8 mouse cellular contexts compared by ENCODE assay signal in the genomic region with DNA sequence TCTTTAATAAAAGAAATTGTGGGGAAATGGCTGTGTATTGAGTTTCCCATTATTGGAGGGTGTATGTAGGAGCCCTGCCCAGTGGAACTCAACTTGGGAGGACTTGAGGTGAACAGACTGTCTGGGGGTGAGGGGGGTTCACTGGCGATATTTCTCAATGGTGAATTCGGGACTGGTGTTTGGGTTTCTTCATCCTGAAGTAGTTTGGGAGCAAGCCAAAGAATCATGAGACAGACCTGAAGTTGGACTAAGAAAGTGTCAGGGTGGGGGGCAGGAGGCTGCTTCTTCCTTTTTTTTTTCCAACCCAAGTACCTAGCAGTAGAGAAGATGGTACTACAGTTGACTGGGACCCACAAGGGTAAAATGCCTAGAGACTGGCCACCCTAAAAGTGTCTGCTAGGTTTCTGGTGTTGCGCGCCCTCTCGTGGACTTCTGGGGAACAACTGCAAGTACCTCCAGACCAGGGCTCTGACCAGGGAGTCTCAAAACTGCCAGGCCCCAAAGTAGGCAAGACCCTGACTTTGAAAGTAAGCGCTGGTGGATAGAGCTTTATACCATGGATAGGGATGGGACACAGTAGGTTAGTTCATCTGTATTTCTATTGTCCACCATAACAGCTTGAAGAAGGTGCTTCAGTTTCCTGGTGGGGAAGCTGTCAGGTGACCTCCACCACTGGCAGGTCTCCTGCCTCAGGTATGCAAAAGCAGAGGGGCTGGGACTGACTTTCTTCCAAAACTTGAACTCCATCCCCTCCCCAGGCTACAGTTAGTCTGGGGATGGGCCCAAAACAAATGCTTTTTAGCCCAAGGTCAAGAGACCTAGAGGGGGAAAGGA. TPM values are rescaled to one million over a fixed set of nuclear protein-coding genes. Genes with fewer than 3 reads are reported as not detected.
A peak's percentile ranks its signal among the peaks of the same experiment; 100 is the strongest.
DNase-seq lines count a peak whose midpoint lies in the region; ATAC-seq and TF ChIP-seq lines count a peak whose summit lies in the region.

No protein-coding gene starts in this region.

- no peaks in the 10 kb centered on the region for H3K27me3 ChIP-seq in forebrain, embryonic 12.5 days
- H3K27me3 ChIP-seq in hindbrain, postnatal 0 days (ENCODE audit: insufficient read depth, low read length), result no peaks in the 10 kb centered on the region
- H3K27me3 ChIP-seq in limb, embryonic 10.5 days (ENCODE audit: low read depth, poor library complexity, severe bottlenecking), result no peaks in the 10 kb centered on the region

- H3K4me2 ChIP-seq in forebrain, embryonic 12.5 days, result no peak overlapping the region
- H3K4me2 ChIP-seq in hindbrain, postnatal 0 days (ENCODE audit: low read depth, low read length), result no peak overlapping the region

- H3K36me3 ChIP-seq in forebrain, embryonic 12.5 days (replicated peaks), result peaks cover 31% of the 10 kb centered on the region
- H3K36me3 ChIP-seq in hindbrain, postnatal 0 days (ENCODE audit: insufficient read depth, low read length), result no peaks in the 10 kb centered on the region
- peaks cover 60% of the 10 kb centered on the region for H3K36me3 ChIP-seq in limb, embryonic 10.5 days

- DNase-seq in urinary bladder, adult 18-20 months (ENCODE audit: low spot score in 2 of 2), result peak; percentile 34 to 55
- DNase-seq in urinary bladder, postnatal 10 days (ENCODE audit: low spot score), result no peak
- peak; percentile 46 for DNase-seq in c-Kit-negative CD71-positive TER-119-positive erythroid progenitor cells, embryonic 14.5 days (ENCODE audit: low read depth, low spot score)
- DNase-seq in hindbrain, postnatal 0 days (ENCODE audit: low spot score), result peak; percentile 83
- peak; percentile 81 for DNase-seq in limb, embryonic 10.5 days (ENCODE audit: low spot score)
- peak; percentile 76 for DNase-seq in urinary bladder, postnatal 14 days (ENCODE audit: low spot score)

- ATAC-seq in forebrain, embryonic 12.5 days (ENCODE audit: low FRiP score), result 0 out of 2 replicates have a peak, but pooled peaks have one; percentile 16
- no peak for ATAC-seq in hindbrain, postnatal 0 days

- 32% methylated on average over 6 of the region's 6 CpGs for WGBS in forebrain, embryonic 12.5 days
- 37% methylated on average over 6 of the region's 6 CpGs for WGBS in hindbrain, postnatal 0 days
- 37% methylated on average over 6 of the region's 6 CpGs for WGBS in limb, embryonic 10.5 days
- 17% methylated on average over 6 of the region's 6 CpGs for WGBS in olfactory bulb, adult 2 months

- no peak for TF ChIP-seq POLR2A in olfactory bulb, adult 2 months (IDR thresholded peaks at IDR 0.05; ENCODE audit: insufficient read depth, low read depth, low read length)

- no peak overlapping the region for H3K4me3 ChIP-seq in forebrain, embryonic 12.5 days (replicated peaks)
- H3K4me3 ChIP-seq in hindbrain, postnatal 0 days (ENCODE audit: low read length), result no peak overlapping the region
- no peak overlapping the region for H3K4me3 ChIP-seq in limb, embryonic 10.5 days
- no peak overlapping the region for H3K4me3 ChIP-seq in olfactory bulb, adult 2 months (ENCODE audit: insufficient read depth, low read depth, low read length)

- no peak overlapping the region for H3K9ac ChIP-seq in forebrain, embryonic 12.5 days
- no peak overlapping the region for H3K9ac ChIP-seq in hindbrain, postnatal 0 days (replicated peaks; ENCODE audit: low read length)

- H3K27ac ChIP-seq in forebrain, embryonic 12.5 days, result no peak overlapping the region
- no peak overlapping the region for H3K27ac ChIP-seq in hindbrain, postnatal 0 days
- no peak overlapping the region for H3K27ac ChIP-seq in limb, embryonic 10.5 days
- peak overlapping the region; percentile 73 for H3K27ac ChIP-seq in olfactory bulb, adult 2 months (ENCODE audit: insufficient read depth, low read depth, low read length)

- no peaks in the 10 kb centered on the region for H3K9me3 ChIP-seq in forebrain, embryonic 12.5 days
- H3K9me3 ChIP-seq in hindbrain, postnatal 0 days (ENCODE audit: low read length), result no peaks in the 10 kb centered on the region
- no peaks in the 10 kb centered on the region for H3K9me3 ChIP-seq in limb, embryonic 10.5 days (replicated peaks)

- no peaks in the 10 kb centered on the region; the same call in 1 of the 2 replicates for H3K4me1 ChIP-seq in forebrain, embryonic 12.5 days
- peaks cover 3% of the 10 kb centered on the region; the same call in 1 of the 2 replicates for H3K4me1 ChIP-seq in hindbrain, postnatal 0 days (ENCODE audit: insufficient read depth, low read length)
- peaks cover 10% of the 10 kb centered on the region for H3K4me1 ChIP-seq in limb, embryonic 10.5 days
- H3K4me1 ChIP-seq in olfactory bulb, adult 2 months (ENCODE audit: control insufficient read depth, insufficient read depth, low read length), result peaks cover 55% of the 10 kb centered on the region

- TF ChIP-seq CTCF in hindbrain, postnatal 0 days (IDR thresholded peaks at IDR 0.05; ENCODE audit: low read depth), result peak; percentile 89
- TF ChIP-seq CTCF in olfactory bulb, adult 2 months (IDR thresholded peaks at IDR 0.05; ENCODE audit: insufficient read depth, low read depth, low read length), result peak; percentile 77

RNA-seq across cellular contexts. Expression of gene Ldhd, which starts 4.3 kb away (rescaled TPM):
- polyA plus RNA-seq in forebrain, embryonic 12.5 days (2016; fragmentation: Nextera tagmentation; extraction: Ambion mirVana), result 0.24 and 0.50 TPM in 2 replicates
- total RNA-seq in hindbrain, postnatal 0 days (2014; rRNA removed), result 2.9 and 3.6 TPM in 2 replicates
- polyA plus RNA-seq in hindbrain, postnatal 0 days (2015; fragmentation: Nextera tagmentation; extraction: Ambion mirVana), result 2.2 and 2.8 TPM in 2 replicates
- 0.11 and 0.25 TPM in 2 replicates for polyA plus RNA-seq in limb, embryonic 10.5 days (2016; fragmentation: Nextera tagmentation; extraction: Ambion mirVana)
- polyA plus RNA-seq in olfactory bulb, adult 2 months (2012; ENCODE audit: insufficient read depth, insufficient read length, low replicate concordance, missing spikeins), result not detected in 2 replicates

RNA-seq across cellular contexts. Expression of gene Zfp1, which starts 17.3 kb away (rescaled TPM):
- 22.8 and 28.4 TPM in 2 replicates for polyA plus RNA-seq in forebrain, embryonic 12.5 days (2016; fragmentation: Nextera tagmentation; extraction: Ambion mirVana)
- 15.0 and 15.5 TPM in 2 replicates for total RNA-seq in hindbrain, postnatal 0 days (2014; rRNA removed)
- 21.0 and 21.2 TPM in 2 replicates for polyA plus RNA-seq in hindbrain, postnatal 0 days (2015; fragmentation: Nextera tagmentation; extraction: Ambion mirVana)
- 21.6 and 21.7 TPM in 2 replicates for polyA plus RNA-seq in limb, embryonic 10.5 days (2016; fragmentation: Nextera tagmentation; extraction: Ambion mirVana)
- not detected in 2 replicates for polyA plus RNA-seq in olfactory bulb, adult 2 months (2012; ENCODE audit: insufficient read depth, insufficient read length, low replicate concordance, missing spikeins)
